Mouse (Mus musculus): ENCODE results near the gene Aspscr1. TPM values are rescaled to one million over a fixed set of nuclear protein-coding genes. Genes with fewer than 3 reads are reported as not detected.
A peak's percentile ranks its signal among the peaks of the same experiment; 100 is the strongest.

The Aspscr1 gene
- total RNA-seq, 1 experiment from 2014 or later, result 32.3 TPM

- no peak for ATAC-seq (replicated peaks; ENCODE audit: insufficient number of reproducible peaks, low FRiP score, low TSS enrichment, poor library complexity, severe bottlenecking)
These were observed 53.7 kb downstream of the Aspscr1 start for GRCm38 (mm10) chr11:120726243-120727168.

GRCm38 (mm10) chr11:120727169-120727527 lies 54.4 kb downstream of the Aspscr1 start, which contains the start of gene Dcxr:
Gene Dcxr, minus strand, starts transcription at chr11:120727281.
- peak; percentile 94 for ATAC-seq (replicated peaks; ENCODE audit: insufficient number of reproducible peaks, low FRiP score, low TSS enrichment, poor library complexity, severe bottlenecking)

GRCm38 (mm10) chr11:120727564-120727963 lies 54.8 kb downstream of the Aspscr1 start:
- no peak for ATAC-seq (replicated peaks; ENCODE audit: insufficient number of reproducible peaks, low FRiP score, low TSS enrichment, poor library complexity, severe bottlenecking)

GRCm38 (mm10) chr11:120728530-120729240 lies 55.9 kb downstream of the Aspscr1 start:
- no peak for ATAC-seq (replicated peaks; ENCODE audit: insufficient number of reproducible peaks, low FRiP score, low TSS enrichment, poor library complexity, severe bottlenecking)

- peak; percentile 65 for ATAC-seq (replicated peaks; ENCODE audit: insufficient number of reproducible peaks, low FRiP score, low TSS enrichment, poor library complexity, severe bottlenecking)
These were observed 56.8 kb downstream of the Aspscr1 start for GRCm38 (mm10) chr11:120729432-120730050.

GRCm38 (mm10) chr11:120730331-120730870 lies 57.6 kb downstream of the Aspscr1 start:
- no peak for ATAC-seq (replicated peaks; ENCODE audit: insufficient number of reproducible peaks, low FRiP score, low TSS enrichment, poor library complexity, severe bottlenecking)

GRCm38 (mm10) chr11:120731395-120731794 lies 58.6 kb downstream of the Aspscr1 start:
- no peak for ATAC-seq (replicated peaks; ENCODE audit: insufficient number of reproducible peaks, low FRiP score, low TSS enrichment, poor library complexity, severe bottlenecking)

GRCm38 (mm10) chr11:120731858-120732680 lies 59.3 kb downstream of the Aspscr1 start, which contains the start of gene Cbr2:
Gene Cbr2, minus strand, starts transcription at chr11:120732114.
- no peak for ATAC-seq (replicated peaks; ENCODE audit: insufficient number of reproducible peaks, low FRiP score, low TSS enrichment, poor library complexity, severe bottlenecking)

- ATAC-seq (replicated peaks; ENCODE audit: insufficient number of reproducible peaks, low FRiP score, low TSS enrichment, poor library complexity, severe bottlenecking), result peak; percentile 51; the same call in 1 of the 2 replicates
These were observed 60.7 kb downstream of the Aspscr1 start for GRCm38 (mm10) chr11:120733521-120733920.

GRCm38 (mm10) chr11:120736424-120736823 lies 63.7 kb downstream of the Aspscr1 start:
- ATAC-seq (replicated peaks; ENCODE audit: insufficient number of reproducible peaks, low FRiP score, low TSS enrichment, poor library complexity, severe bottlenecking), result no peak

GRCm38 (mm10) chr11:120740981-120741380 lies 68.2 kb downstream of the Aspscr1 start:
- no peak for ATAC-seq (replicated peaks; ENCODE audit: insufficient number of reproducible peaks, low FRiP score, low TSS enrichment, poor library complexity, severe bottlenecking)

- ATAC-seq (replicated peaks; ENCODE audit: insufficient number of reproducible peaks, low FRiP score, low TSS enrichment, poor library complexity, severe bottlenecking), result no peak
These were observed 71.4 kb downstream of the Aspscr1 start for GRCm38 (mm10) chr11:120744121-120744701.

- ATAC-seq (replicated peaks; ENCODE audit: insufficient number of reproducible peaks, low FRiP score, low TSS enrichment, poor library complexity, severe bottlenecking), result no peak
These were observed 75.2 kb downstream of the Aspscr1 start for GRCm38 (mm10) chr11:120747974-120748373.

- peak; percentile 87 for ATAC-seq (replicated peaks; ENCODE audit: insufficient number of reproducible peaks, low FRiP score, low TSS enrichment, poor library complexity, severe bottlenecking)
These were observed 76.7 kb downstream of the Aspscr1 start for GRCm38 (mm10) chr11:120749430-120749829.

- ATAC-seq (replicated peaks; ENCODE audit: insufficient number of reproducible peaks, low FRiP score, low TSS enrichment, poor library complexity, severe bottlenecking), result no peak
These were observed 78.8 kb downstream of the Aspscr1 start for GRCm38 (mm10) chr11:120751606-120752005.
